Mouse (Mus musculus) testis, adult 2 months (tissue): ENCODE results near the gene Ppp1ca.

Source experiments
- CTCF ChIP-seq: fragments of 200-500 bp; IDR thresholded peaks from 2 replicates; pipeline ENCODE4 v1.5.1; 2012; ENCODE audit warnings: low read depth, mild to moderate bottlenecking, inconsistent platforms, low read length, moderate library complexity; ENCODE audit not compliant: control insufficient read depth, insufficient read depth, insufficient replicate concordance
- POLR2A ChIP-seq: fragments of 200-500 bp; IDR thresholded peaks from 2 replicates; pipeline ENCODE4 v1.6.1; 2012; ENCODE audit warnings: low read depth, mild to moderate bottlenecking, inconsistent platforms, low read length, moderate library complexity; ENCODE audit not compliant: control insufficient read depth

- TF ChIP-seq CTCF = no peak
- no peak for TF ChIP-seq POLR2A
These were observed 43.0 kb upstream of the Ppp1ca start for GRCm38 (mm10) chr19:4148819-4149218.
